Mouse (Mus musculus): ENCODE measurements around the gene Sec11a.

DNA sequence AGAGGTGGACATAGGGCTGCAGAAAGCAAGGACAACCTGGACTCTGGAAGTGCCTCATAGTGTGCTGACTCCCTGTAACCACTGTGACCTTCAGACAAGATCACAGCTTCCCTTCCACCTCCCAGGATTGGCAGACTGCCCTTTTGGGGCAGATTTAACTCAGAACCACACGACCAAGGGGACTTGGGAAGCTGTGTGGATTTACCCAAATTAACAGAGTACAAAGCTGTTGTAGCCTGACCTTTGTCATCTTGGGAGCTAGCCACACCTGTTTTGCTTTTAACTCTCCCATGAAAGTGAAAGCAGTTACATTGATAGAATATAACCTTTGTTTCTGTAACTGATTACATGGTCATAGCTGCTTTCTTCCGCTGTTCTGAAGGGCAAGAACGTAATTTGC lies 23.3 kb upstream of the Sec11a start:
- TF ChIP-seq GATA1 (IDR thresholded peaks at IDR 0.05; ENCODE audit: low read length): no peak
- TF ChIP-seq TAL1 (IDR thresholded peaks at IDR 0.05; ENCODE audit: low read length): no peak

All from erythroblast, embryonic 14.5 days (primary cell).